Mouse (Mus musculus) hindbrain, embryonic 11.5 days (tissue): ENCODE measurements at regions not wholly inside any gene's neighbourhood (a gene's known extent, or its start where the extent isn't known, plus 50 kb on each side); places are given as distances from the start of the nearest gene placed in this dataset.
"Not testable (repeated sequence)": the region's sequence is repeated elsewhere in the genome, so short reads cannot be mapped to it uniquely, and the experiment has no call there.

ENCODE experiments used
- ATAC-seq: fragments of 200-750 bp; cut with Nextera tagmentation; 2 replicates; pipeline ENCODE4 v1.8.0; 2017; ENCODE audit warnings: mild to moderate bottlenecking, moderate TSS enrichment, moderate library complexity; ENCODE audit not compliant: low FRiP score
- DNase-seq: peaks from one replicate; pipeline ENCODE4 v3.0.0-alpha.2; 2015; ENCODE audit warnings: low spot score
- H3K27ac ChIP-seq: fragments of 300-500 bp; sonication (generic); 2 replicates; pipeline ENCODE4 v1.5.1; 2014; ENCODE audit warnings: mild to moderate bottlenecking, low read depth, low read length
- H3K27me3 ChIP-seq: fragments of 300-500 bp; sonication (generic); 2 replicates; pipeline ENCODE4 v1.6.1; 2014; ENCODE audit warnings: mild to moderate bottlenecking, low read length, moderate library complexity, mixed read lengths; ENCODE audit not compliant: control insufficient read depth, insufficient read depth
- H3K36me3 ChIP-seq: fragments of 300-500 bp; sonication (generic); 2 replicates; pipeline ENCODE4 v1.6.1; 2014; ENCODE audit warnings: mild to moderate bottlenecking, low read length, moderate library complexity, mixed read lengths; ENCODE audit not compliant: control insufficient read depth, insufficient read depth
- H3K4me1 ChIP-seq: fragments of 300-500 bp; sonication (generic); replicated peaks from 2 replicates; pipeline ENCODE4 v1.6.1; 2014; ENCODE audit warnings: low read length, mixed read lengths; ENCODE audit not compliant: control insufficient read depth, insufficient read depth
- H3K4me2 ChIP-seq: fragments of 300-500 bp; sonication (generic); replicated peaks from 2 replicates; pipeline ENCODE4 v1.6.1; 2014; ENCODE audit warnings: mild to moderate bottlenecking, low read depth, low read length
- H3K4me3 ChIP-seq: fragments of 300-500 bp; sonication (generic); 2 replicates; pipeline ENCODE4 v1.5.1; 2014; ENCODE audit warnings: low read depth, low read length
- H3K9ac ChIP-seq: fragments of 300-500 bp; sonication (generic); 2 replicates; pipeline ENCODE4 v1.6.1; 2014; ENCODE audit warnings: low read depth, low read length
- H3K9me3 ChIP-seq: fragments of 300-500 bp; sonication (generic); 2 replicates; pipeline ENCODE4 v1.6.1; 2016; ENCODE audit warnings: low read length; ENCODE audit not compliant: control insufficient read depth
- WGBS: fragments of 180-500 bp; shearing (Covaris S2); extraction: QIAGEN DNeasy Blood & Tissue Kit; methylation state at CpG from one replicate; pipeline ENCODE4 v1.1.7; 2014; 5-methylcytosine and 5-hydroxymethylcytosine counted together

DNA sequence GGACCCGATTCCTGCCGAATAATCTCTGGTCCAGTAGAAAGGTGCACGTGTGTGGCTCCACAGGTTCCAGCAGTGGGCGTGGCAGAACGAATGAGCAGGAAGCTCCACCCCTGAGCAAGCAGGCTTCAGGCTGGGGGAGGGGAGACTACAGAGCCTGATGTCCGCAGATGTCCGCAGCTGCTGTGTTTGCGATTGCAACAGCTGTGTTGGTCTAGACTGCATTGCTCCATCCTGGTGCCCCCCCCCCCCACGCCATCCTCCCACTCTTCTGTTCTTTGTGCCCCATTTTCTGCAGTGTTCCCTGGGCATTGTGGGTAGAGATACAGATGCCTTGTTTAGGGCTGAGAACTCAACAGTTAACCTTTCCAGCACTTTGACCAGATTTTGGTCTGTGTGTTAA lies 150.3 kb upstream of the Trpc7 start:
- not testable (repeated sequence) for DNase-seq, H3K27ac ChIP-seq, H3K36me3 ChIP-seq, H3K4me1 ChIP-seq, H3K4me2 ChIP-seq, H3K9ac ChIP-seq, ATAC-seq, H3K9me3 ChIP-seq, H3K4me3 ChIP-seq, H3K27me3 ChIP-seq
- WGBS: 25% methylated on average over 5 of the region's 9 CpGs

DNA sequence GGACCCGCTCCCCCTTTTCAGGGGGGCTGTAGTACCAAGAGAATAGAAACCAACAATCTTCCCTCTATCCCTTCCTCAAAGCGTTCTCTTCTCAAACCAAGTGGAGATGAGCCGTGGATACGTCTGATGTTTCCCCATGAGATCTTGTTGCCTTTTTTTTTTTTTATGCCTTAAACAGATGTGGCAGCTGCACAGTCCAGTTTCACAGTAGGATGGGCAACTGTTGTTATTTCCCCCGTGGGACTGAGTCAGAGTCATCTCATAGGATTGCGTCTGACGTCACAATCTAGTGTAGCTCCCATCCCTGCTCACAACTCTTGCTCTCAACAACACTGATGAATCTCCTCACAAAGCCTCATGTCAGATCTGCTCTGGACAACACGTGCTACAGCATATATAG lies 148.7 kb upstream of the Trpc7 start:
- Histone ChIP-seq H3K4me1 (no peaks in the 10 kb centered on the region), H3K27ac (no peak overlapping the region), H3K9me3 (no peaks in the 10 kb centered on the region), H3K36me3 (no peaks in the 10 kb centered on the region), H3K4me2 (no peak overlapping the region), H3K4me3 (no peak overlapping the region), H3K27me3 (no peaks in the 10 kb centered on the region), H3K9ac (no peak overlapping the region)
- ATAC-seq (no peak), DNase-seq (no peak)
- WGBS: 90% methylated on average over 8 of the region's 8 CpGs

DNA sequence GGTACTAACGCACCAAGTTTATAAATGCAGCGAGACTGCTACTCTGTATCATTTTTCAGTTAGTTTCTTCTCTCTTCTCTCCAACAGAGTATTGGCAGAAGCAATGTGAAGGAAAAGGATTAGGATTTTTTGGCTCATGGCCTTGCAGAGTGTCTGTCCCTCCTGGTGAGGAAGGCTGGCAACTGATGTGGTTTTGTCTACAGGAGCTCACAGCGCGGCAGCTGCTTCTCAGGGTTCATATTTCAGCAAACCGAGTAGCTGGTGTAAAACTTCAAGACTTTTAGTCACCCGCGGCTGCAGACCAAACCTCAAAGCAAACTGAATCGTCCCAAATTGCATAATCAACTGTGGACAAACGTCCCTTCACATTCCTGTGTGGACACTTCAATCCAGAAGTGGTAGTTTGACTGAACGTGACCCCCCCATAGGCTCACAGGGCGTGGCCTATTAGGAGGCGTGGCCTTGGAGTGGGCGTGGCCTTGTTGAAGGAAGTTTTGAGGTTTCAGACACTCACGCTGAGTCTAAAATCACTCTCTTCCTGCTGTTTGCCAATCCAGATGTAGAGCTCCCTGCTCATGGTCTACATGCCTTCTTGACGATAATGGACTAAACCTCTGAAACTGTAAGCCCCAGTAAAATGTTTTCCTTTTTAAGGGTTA lies 147.7 kb upstream of the Trpc7 start:
- no peaks in the 10 kb centered on the region for H3K9me3 ChIP-seq
- no peaks in the 10 kb centered on the region for H3K4me1 ChIP-seq
- H3K4me2 ChIP-seq: no peak overlapping the region
- H3K36me3 ChIP-seq: no peaks in the 10 kb centered on the region
- no peaks in the 10 kb centered on the region for H3K27me3 ChIP-seq
- ATAC-seq (no peak), DNase-seq (no peak)
- no peak overlapping the region for H3K4me3 ChIP-seq
- WGBS: 83% methylated on average over 15 of the region's 15 CpGs
- H3K9ac ChIP-seq: no peak overlapping the region
- H3K27ac ChIP-seq: no peak overlapping the region

DNA sequence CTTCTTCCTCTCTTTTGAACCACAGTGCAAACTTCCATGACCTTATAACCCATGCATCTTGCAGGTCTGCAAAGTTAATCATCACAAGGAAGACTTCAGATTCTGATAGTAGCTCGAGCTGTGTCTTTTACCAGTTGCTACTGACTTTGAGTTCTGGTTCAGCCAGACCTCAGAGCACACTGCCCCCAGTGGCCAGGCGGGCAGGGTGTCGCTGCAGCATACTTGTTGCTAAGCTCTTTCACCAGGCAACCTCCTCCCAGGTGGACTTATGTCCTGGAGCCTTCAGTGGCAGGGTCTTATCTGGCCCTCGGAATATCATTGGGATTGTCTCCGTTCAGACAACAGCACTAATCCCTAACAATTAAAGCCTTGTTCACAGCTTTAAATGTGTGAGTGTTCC lies 146.7 kb upstream of the Trpc7 start:
- DNase-seq: no peak
- H3K27me3 ChIP-seq: no peaks in the 10 kb centered on the region
- no peak for ATAC-seq

DNA sequence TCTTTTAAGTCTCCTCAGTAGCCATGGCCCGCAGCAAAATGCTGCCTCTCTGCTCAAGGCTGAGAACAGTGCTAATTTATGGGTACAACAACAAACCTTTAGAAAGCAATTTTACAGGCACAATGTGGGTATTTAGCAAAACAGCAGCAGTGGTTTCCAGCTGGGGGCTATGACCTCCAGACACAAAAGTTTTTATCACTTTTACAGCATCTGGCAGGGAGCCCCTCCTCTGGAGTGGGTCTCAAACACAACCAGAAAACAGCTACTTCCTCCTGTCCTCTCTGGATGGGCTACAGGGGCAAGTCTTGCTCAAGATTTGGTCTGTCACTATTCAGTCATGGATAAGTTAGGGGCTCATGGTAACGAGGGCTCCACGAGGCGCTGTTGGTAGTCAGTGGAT lies 137.1 kb upstream of the Trpc7 start:
- no peak overlapping the region for H3K27ac ChIP-seq
- H3K9ac ChIP-seq: no peak overlapping the region
- H3K36me3 ChIP-seq: no peaks in the 10 kb centered on the region
- no peaks in the 10 kb centered on the region for H3K27me3 ChIP-seq
- no peak overlapping the region for H3K4me3 ChIP-seq
- no peak overlapping the region for H3K4me2 ChIP-seq
- H3K4me1 ChIP-seq: no peaks in the 10 kb centered on the region
- no peak for DNase-seq
- ATAC-seq: no peak
- 65% methylated on average over 4 of the region's 4 CpGs for WGBS
- H3K9me3 ChIP-seq: no peaks in the 10 kb centered on the region

More for the DNA sequence above, 146.7 kb upstream of the Trpc7 start:
- H3K4me2 ChIP-seq: no peak overlapping the region
- 87% methylated on average over 5 of the region's 5 CpGs for whole genome bisulfite sequencing
- no peaks in the 10 kb centered on the region for H3K4me1 ChIP-seq
- no peak overlapping the region for H3K9ac ChIP-seq
- no peak overlapping the region for H3K4me3 ChIP-seq
- H3K27ac ChIP-seq: no peak overlapping the region
- H3K36me3 ChIP-seq: no peaks in the 10 kb centered on the region
- H3K9me3 ChIP-seq: no peaks in the 10 kb centered on the region

DNA sequence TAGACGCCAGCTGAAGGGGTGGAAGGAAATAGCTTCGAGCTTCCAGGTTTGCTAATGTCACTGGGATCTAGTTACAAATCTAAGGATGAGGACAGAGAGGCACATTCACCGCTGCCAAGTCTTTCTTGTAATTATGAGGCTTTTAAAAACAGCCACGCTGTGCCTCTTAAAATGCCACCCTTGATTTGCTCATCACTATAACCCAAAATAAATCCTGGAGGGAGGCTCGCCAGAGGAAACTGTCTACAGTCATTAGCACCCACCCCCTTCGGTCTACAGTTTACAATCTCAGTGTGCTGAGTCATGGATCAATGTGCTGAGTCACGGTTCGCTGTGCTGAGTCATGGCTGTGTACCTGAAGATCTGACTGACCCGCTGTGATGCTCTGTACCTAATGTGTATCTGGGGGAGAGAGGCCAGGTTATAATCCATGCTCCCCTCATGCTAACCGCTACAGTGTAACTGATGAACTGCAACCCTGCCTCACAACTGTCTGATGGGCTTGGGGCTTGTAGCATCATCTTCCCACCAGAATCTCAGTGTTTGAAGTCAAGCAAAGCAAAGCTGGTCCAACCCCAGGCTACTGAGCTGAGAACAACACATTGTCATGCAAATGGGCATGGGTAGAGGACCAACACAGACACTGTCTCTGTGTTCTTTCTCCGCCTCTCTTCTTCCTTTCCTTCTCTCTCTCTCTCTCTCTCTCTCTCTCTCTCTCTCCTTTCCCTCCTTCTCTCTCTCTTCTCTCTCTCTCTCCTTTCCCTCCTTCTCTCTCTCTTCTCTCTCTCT lies 122.0 kb upstream of the Trpc7 start:
- no peaks in the 10 kb centered on the region for H3K4me1 ChIP-seq
- no peaks in the 10 kb centered on the region for H3K36me3 ChIP-seq
- DNase-seq (no peak), ATAC-seq (no peak)
- H3K4me3 ChIP-seq: no peak overlapping the region
- no peak overlapping the region for H3K4me2 ChIP-seq
- no peaks in the 10 kb centered on the region for H3K9me3 ChIP-seq
- H3K27me3 ChIP-seq: no peaks in the 10 kb centered on the region
- no peak overlapping the region for H3K9ac ChIP-seq
- 75% methylated on average over 11 of the region's 11 CpGs for WGBS
- no peak overlapping the region for H3K27ac ChIP-seq

DNA sequence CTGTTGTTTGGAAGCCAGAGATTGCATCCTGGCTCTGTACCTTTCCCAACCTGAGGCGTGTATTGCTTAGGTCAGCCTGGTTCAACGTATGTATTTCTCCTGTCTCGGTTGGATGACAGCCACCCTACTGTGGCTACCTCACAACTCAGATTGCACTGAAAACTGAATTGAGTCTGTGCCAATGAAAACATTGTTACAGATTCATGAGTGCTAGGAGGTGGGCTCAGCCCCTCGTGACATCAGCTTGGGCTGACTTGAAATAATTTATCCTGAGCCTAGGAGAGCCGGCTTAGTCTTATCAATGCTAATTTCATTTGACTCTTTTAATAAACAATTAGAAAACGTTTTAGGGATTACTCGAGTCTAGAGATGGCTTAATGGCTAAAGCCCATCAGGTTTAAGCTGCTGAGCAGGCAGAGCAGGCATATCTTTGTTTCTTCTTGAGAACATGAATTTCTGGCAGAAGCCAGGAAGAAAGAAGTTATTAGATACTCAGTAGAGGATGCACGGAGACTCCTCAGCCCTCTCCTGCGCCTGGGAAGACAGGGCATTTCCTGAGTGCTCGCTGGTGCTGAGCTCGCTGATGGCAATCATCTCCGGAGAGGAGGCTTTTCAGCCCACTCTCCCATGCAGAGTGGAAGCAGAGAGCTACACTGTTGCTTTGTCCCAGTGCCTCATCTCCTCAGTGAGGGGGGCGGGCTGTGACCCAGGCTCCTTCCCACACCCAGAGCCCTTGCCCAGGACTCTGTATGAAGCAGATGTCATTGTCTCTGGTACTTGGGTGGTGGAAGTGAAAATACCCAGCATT lies 120.9 kb upstream of the Trpc7 start:
- Histone ChIP-seq H3K4me2 (no peak overlapping the region), H3K27me3 (no peaks in the 10 kb centered on the region), H3K4me1 (no peaks in the 10 kb centered on the region), H3K27ac (no peak overlapping the region), H3K36me3 (no peaks in the 10 kb centered on the region), H3K9me3 (no peaks in the 10 kb centered on the region), H3K9ac (no peak overlapping the region), H3K4me3 (no peak overlapping the region)
- WGBS: 68% methylated on average over 13 of the region's 13 CpGs
- DNase-seq (no peak), ATAC-seq (no peak)

DNA sequence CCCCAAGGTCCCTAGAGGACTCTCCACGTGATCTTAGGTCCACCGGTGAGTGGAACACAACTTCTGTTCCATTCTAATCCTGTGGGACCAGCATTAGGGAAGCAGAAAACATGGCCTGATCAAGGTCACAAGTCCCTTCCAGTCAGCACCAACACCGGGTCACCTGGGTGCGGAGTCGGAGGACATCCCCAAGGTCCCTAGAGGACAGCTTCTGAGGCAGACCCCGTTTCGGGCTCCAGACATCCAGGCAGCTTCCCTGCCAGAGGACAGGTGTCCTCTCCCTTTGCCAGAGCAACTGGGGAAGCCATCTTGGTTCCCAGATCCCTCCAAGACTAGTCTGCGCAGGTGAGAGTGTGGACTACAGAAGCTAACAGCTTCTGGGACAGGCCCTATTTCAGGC lies 111.4 kb upstream of the Trpc7 start:
- H3K27ac ChIP-seq, DNase-seq, ATAC-seq, H3K9me3 ChIP-seq, H3K4me3 ChIP-seq, H3K4me1 ChIP-seq, H3K36me3 ChIP-seq, H3K9ac ChIP-seq, H3K27me3 ChIP-seq, H3K4me2 ChIP-seq: not testable (repeated sequence)
- 94% methylated on average over 8 of the region's 8 CpGs for WGBS
